Mouse (Mus musculus): Measurements from ENCODE around the gene Skp2.

- TF ChIP-seq CTCF (IDR thresholded peaks at IDR 0.05; ENCODE audit: low read depth), result no peak
- TF ChIP-seq EP300 (IDR thresholded peaks at IDR 0.05; ENCODE audit: low read depth), result no peak
Measured at GRCm38 (mm10) chr15:9075608-9076200, 79.5 kb downstream of the Skp2 start.
